ENCODE assay signal across 8 mouse cellular contexts in genomic region chr16:92158461-92159091, GRCm38 (mm10).
A peak's percentile ranks its signal among the peaks of the same experiment; 100 is the strongest.
DNase-seq lines count a peak whose midpoint lies in the region; ATAC-seq and TF ChIP-seq lines count a peak whose summit lies in the region.

No protein-coding gene starts in this region.

- 3% methylated on average over 30 of the region's 30 CpGs for WGBS in hindbrain, embryonic 14.5 days
- 2% methylated on average over 30 of the region's 30 CpGs for WGBS in lung, embryonic 15.5 days

- in situ Hi-C loops in ES-E14 (cut with MboI; ENCODE audit: low sequenced_read_pairs in 2 of 2, unreplicated experiment in 2 of 2) = no loop called here

- H3K4me1 ChIP-seq in ES-E14 (ENCODE audit: control insufficient read depth in 2 of 2, insufficient read depth in 2 of 2, low read length in 2 of 2, poor library complexity in 1 of 2) = peaks cover 2 to 6% of the 10 kb centered on the region in 2 experiments; a peak in 2 of 4 replicates
- peaks cover 13% of the 10 kb centered on the region for H3K4me1 ChIP-seq in hindbrain, embryonic 14.5 days (replicated peaks; ENCODE audit: control insufficient read depth, insufficient read depth, low read length)
- peaks cover 14% of the 10 kb centered on the region; the same call in 1 of the 2 replicates for H3K4me1 ChIP-seq in lung, embryonic 15.5 days

- peak overlapping the region; percentile 43 to 67 for H3K4me3 ChIP-seq in ES-E14 (ENCODE audit: insufficient read depth in 1 of 2, low read depth in 1 of 2, low read length in 2 of 2, poor library complexity in 1 of 2, severe bottlenecking in 1 of 2)
- H3K4me3 ChIP-seq in hindbrain, embryonic 14.5 days (replicated peaks; ENCODE audit: low read length) = peak overlapping the region; percentile 51
- peak overlapping the region; percentile 48 for H3K4me3 ChIP-seq in lung, embryonic 15.5 days

- H3K27me3 ChIP-seq in hindbrain, embryonic 14.5 days (ENCODE audit: control insufficient read depth, insufficient read depth, low read length) = no peaks in the 10 kb centered on the region
- no peaks in the 10 kb centered on the region for H3K27me3 ChIP-seq in lung, embryonic 15.5 days

- peak; percentile 40 for DNase-seq in ES-E14 (ENCODE audit: low read depth, low spot score)
- peak; percentile 89 to 90 for DNase-seq in cerebellum, postnatal 14 days
- peak; percentile 41 to 53 for DNase-seq in frontal cortex, postnatal 25 days (ENCODE audit: low spot score in 2 of 2)
- peak; percentile 75 for DNase-seq in hindbrain, embryonic 14.5 days (ENCODE audit: low spot score)
- DNase-seq in layer of hippocampus, postnatal 14 days (ENCODE audit: low spot score in 2 of 2) = peak; percentile 59 to 69
- peak; percentile 13 for DNase-seq in retina, adult 2 months (ENCODE audit: low read depth, low spot score)
- peak; percentile 86 for DNase-seq in yolk sac, embryonic 10.5 days (ENCODE audit: low spot score)

- ATAC-seq in hindbrain, embryonic 14.5 days (ENCODE audit: low FRiP score) = peak; percentile 96
- ATAC-seq in lung, embryonic 15.5 days (ENCODE audit: borderline replicate concordance, extremely low read depth, low FRiP score, low TSS enrichment) = peak; percentile 93

- H3K4me2 ChIP-seq in hindbrain, embryonic 14.5 days (replicated peaks) = peak overlapping the region; percentile 95
- H3K4me2 ChIP-seq in lung, embryonic 15.5 days = peak overlapping the region; percentile 96

- no peak overlapping the region for H3K27ac ChIP-seq in ES-E14 (ENCODE audit: insufficient read depth, low read depth, low read length, poor library complexity, severe bottlenecking)
- peak overlapping the region; percentile 88 for H3K27ac ChIP-seq in hindbrain, embryonic 14.5 days
- 0 out of 2 replicates have a peak overlapping the region, but pooled peaks have one; percentile 42 for H3K27ac ChIP-seq in lung, embryonic 15.5 days

- H3K9me3 ChIP-seq in ES-E14 (ENCODE audit: control insufficient read depth, insufficient read depth, low read depth, low read length) = no peaks in the 10 kb centered on the region
- H3K9me3 ChIP-seq in hindbrain, embryonic 14.5 days (ENCODE audit: control insufficient read depth, low read length) = no peaks in the 10 kb centered on the region
- H3K9me3 ChIP-seq in lung, embryonic 15.5 days = no peaks in the 10 kb centered on the region

- H3K9ac ChIP-seq in ES-E14 (ENCODE audit: insufficient read depth, low read depth, low read length, poor library complexity, severe bottlenecking) = peak overlapping the region; percentile 10; the same call in 1 of the 2 replicates
- H3K9ac ChIP-seq in hindbrain, embryonic 14.5 days = peak overlapping the region; percentile 79
- peak overlapping the region; percentile 23 for H3K9ac ChIP-seq in lung, embryonic 15.5 days

- no peaks in the 10 kb centered on the region for H3K36me3 ChIP-seq in ES-E14 (ENCODE audit: control insufficient read depth, insufficient read depth, low read length, poor library complexity, severe bottlenecking)
- H3K36me3 ChIP-seq in hindbrain, embryonic 14.5 days (replicated peaks; ENCODE audit: control insufficient read depth, insufficient read depth) = no peaks in the 10 kb centered on the region
- no peaks in the 10 kb centered on the region for H3K36me3 ChIP-seq in lung, embryonic 15.5 days

TF ChIP-seq in ES-E14, 5 proteins besides CTCF, POLR2A, EP300 and RAD21:
- TF ChIP-seq ZC3H11A (IDR thresholded peaks at IDR 0.05; ENCODE audit: borderline replicate concordance, low read depth, low read length) = no peak
- TF ChIP-seq ZNF384 (IDR thresholded peaks at IDR 0.05; ENCODE audit: low read depth, low read length) = no peak
- no peak for TF ChIP-seq MAFK (IDR thresholded peaks at IDR 0.05; ENCODE audit: insufficient read depth, low read depth, low read length)
- no peak for TF ChIP-seq CHD2 (IDR thresholded peaks at IDR 0.05; ENCODE audit: low read depth, low read length)
- no peak for TF ChIP-seq HCFC1 (IDR thresholded peaks at IDR 0.05; ENCODE audit: borderline replicate concordance, insufficient read depth, low read length)

Comparison
In these comparisons a context has a peak if more than half of its experiments do, and no peak if none do; other contexts are left out.
1. DNase-seq: peak in every context shown above with its lines; median percentile 90 in cerebellum, postnatal 14 days; 86 in yolk sac, embryonic 10.5 days; 75 in hindbrain, embryonic 14.5 days; 64 in layer of hippocampus, postnatal 14 days; 47 in frontal cortex, postnatal 25 days; 40 in ES-E14; 13 in retina, adult 2 months.
2. H3K9ac ChIP-seq: peak in every context shown above with its lines; median percentile 79 in hindbrain, embryonic 14.5 days; 23 in lung, embryonic 15.5 days; 10 in ES-E14.